Mouse (Mus musculus): ENCODE data around the gene Per2.

Per2 gene

DNA sequence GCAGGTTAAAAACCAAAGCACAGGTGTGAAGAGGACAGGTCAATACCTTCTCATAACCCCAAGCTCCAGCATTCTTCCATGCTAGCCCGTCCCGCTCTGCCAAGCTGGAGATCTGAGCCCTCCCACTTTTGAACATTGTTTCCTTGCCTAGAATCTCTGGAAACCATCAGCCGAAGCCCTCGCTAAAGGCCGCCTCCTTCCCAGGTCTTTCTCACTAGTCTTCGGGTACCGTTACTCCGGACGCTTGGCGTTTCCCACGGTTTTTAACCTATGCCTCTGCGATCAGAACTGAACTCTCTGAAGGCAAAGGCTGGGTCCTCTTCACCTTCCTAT is 61.2 kb downstream of the Per2 start:
- no peak for DNase-seq (ENCODE audit: low read depth, low spot score)

DNA sequence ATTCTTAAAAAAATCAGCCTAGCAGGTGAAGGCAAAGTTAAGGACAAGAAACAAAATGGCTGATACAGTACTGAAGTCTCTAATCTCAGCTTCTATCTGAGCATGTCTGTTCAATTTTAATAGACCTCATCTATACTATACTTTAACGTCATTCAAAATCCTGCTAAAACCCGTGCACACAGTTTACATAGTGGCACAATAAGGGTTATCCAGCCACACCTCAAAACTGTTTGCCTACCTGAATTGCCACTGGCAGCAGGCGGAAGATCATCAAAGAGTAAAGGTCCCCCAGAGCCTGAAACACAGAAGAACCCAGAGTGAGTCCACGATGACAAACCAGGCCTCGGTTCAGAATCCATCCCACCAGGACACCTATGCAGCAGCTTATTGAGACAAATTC is 68.8 kb downstream of the Per2 start:
- no peak for DNase-seq (ENCODE audit: low read depth, low spot score)

DNA sequence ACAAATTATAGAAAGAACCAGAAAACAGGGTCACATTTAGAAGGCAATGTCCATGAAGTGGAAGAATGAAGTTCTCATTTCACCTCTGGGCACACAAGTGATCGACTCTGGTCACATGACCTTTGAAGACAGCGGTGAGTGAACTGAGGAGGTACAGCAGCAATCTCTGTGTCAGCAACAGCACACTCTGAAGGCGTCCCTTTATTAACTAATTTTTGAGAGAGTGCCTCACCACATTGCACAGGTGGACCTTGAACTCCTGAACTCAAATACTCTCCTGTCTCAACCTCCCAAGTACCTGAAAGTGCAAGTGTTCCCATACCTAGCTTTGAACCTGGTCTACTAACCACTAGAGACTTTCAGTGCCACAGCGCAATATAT is 78.0 kb downstream of the Per2 start:
- DNase-seq (ENCODE audit: low read depth, low spot score): no peak

DNA sequence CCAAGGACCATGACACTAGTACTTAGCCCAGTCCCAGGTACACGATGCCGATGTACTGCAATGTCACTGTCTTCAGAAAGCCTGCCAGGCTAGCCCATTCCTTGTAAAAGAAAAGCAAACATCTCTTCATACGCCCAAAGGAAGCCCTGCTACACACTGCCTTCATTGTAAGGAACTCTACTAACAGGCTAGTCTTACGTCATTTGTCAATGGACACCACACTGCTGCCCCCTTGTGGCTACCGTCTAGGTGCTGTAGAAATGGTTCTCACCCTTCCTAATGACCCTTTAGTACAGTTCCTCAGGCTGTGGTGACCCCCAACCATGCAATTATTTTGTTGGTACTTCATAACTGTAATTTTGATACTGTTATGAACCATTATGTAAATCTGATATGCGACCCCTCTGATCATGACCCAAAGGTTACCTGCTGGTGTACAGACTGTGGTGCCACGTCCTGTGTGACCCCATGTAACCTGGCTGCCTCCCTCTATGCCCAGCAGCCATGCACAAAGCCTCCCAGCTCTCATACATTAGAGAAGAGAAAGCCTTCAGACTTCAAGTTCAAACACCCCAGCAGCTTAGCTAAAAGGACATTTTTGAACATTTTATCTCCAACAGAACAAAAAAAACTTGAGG is 78.6 kb downstream of the Per2 start:
- DNase-seq (ENCODE audit: low read depth, low spot score): peak; percentile 72

DNA sequence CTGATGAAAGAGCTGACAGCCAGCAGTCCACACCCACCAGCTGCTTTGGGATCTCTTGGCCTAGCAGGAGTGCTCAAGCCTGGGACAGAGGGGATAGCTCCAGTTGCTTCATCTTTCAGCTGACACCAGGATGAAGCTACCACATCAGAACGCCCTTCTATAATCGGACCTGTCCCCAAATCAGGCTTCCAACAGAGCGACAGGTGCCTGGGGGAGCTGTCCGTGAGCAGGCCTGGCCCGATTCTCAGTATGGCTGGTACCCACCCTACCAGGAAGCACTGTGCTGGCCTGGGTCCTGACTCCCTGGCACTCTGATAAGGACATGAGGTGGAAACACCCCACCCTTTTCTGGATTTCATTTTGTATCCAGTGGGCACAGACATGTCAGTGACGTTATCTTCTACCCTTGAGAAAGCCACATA is 85.7 kb downstream of the Per2 start:
- DNase-seq (ENCODE audit: low read depth, low spot score): no peak

DNA sequence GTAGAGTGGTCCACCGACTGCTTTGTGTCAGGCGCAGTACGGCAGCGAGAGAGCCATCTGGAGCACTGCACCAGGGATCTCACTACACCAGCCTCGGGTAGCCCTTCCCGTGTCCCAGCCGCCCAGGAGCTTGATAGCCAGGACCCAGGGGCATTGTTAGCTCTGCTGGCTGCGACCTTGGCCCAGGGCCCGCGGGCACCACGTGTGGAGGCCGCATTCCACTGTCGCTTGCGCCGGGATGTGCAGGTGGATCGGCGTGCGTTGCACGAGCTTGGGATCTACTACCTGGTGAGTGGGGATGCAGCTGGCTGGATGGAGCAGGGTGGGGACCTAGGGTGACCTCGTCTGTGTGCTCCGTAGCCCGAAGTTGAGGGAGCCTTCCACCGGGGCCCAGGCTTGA is 89.1 kb downstream of the Per2 start:
- no peak for DNase-seq (ENCODE audit: low read depth, low spot score)

DNA sequence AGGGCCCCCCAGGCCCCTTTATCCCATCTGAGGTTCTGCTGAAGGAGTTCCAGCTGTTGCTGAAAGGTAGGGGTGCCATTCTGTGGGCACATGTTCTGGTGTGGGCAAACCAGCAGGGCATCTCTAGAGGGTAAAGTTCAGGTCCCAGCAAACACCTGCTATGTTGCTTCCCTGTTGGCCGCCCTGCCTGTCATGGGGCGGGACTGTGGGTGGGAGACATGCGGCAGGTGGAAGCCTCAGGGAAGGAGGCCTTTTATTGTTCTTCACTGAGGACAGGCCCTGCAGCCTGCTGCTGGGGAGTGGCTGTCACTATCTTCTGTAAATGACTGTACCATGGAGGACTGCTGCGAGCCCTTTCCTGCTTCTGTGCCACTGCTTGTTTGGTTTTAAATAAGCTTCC is 89.7 kb downstream of the Per2 start:
- no peak for DNase-seq (ENCODE audit: low read depth, low spot score)

DNA sequence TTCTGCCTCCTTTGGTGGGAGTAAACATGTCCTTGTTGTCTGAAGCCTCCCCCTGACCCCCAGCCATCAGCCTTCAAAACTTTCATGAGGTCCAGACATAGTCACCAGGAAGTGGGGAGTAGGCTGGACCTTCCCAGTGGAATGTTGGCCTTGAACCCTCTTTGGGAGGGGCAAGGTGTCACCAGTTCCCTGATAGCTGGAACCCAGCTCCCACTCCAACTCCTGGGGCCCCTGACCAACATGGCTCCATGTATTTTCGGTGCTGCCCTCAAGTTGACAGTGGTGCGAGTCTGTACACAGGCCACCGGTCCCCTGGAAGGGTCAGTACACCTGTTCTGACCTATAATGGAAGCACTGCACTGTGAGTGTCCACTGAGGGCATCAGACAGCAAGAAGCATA is 91.8 kb downstream of the Per2 start:
- no peak for DNase-seq (ENCODE audit: low read depth, low spot score)

DNA sequence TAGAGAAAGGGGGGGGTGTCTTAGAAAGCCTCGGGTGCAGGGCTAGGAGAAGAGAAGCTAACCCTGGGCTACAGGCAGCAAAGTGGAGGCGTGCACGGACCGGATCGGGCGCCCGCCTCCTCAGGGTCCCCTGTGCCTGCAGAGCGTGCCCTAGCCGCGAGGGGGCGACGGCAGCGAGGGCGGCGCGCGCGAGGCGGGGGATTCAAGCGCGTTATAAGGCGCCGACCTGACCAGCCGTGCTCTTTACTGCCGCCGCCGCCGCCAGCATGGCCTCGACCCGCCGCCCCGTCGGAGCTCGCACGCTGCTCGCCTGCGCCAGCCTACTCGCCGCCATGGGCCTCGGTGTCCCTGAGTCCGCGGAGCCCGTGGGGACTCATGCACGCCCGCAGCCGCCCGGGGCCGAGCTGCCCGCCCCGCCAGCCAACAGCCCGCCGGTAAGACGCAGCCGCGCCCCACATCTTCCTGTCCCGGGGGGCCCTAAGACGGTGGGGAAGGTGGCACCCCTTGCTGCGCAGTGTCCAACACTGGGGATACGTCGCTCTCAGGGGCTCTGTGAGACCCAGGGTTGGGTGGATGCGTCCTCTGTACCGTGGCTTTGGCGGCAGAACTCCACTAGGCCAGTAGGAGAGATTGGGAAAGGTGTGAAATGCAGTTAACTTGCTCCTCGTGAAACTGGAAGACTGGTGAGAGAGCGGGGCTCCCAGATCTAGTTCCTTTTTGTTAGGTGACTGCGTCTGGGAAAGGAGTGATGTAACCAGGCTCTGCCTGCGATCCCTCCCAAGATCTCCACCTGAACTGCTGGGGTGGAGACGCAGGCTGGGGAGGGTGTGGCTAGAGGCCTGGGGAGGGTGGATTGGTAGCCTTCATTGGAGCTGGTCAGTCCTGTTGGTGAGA is 92.7 kb downstream of the Per2 start, which contains the start of gene Erfe:
Erfe (plus strand) TSS at position 216 of the 894 bp plus-strand sequence.
- peak; percentile 86 for DNase-seq (ENCODE audit: low read depth, low spot score)
